Mouse (Mus musculus) brain, embryonic 14.5 days (tissue): ENCODE results near the gene Taf10.

ENCODE experiments used
- CTCF ChIP-seq: fragments of 200-500 bp; IDR thresholded peaks from 2 replicates; pipeline ENCODE4 v1.5.1; 2012; ENCODE audit warnings: inconsistent platforms, mild to moderate bottlenecking, moderate library complexity, borderline replicate concordance; ENCODE audit not compliant: insufficient read depth, insufficient read length; ENCODE audit errors: extremely low read depth
- POLR2A ChIP-seq: fragments of 200-500 bp; IDR thresholded peaks from 2 replicates; pipeline ENCODE4 v1.6.1; 2012; ENCODE audit warnings: mild to moderate bottlenecking, inconsistent platforms, borderline replicate concordance; ENCODE audit not compliant: poor library complexity, insufficient read depth, insufficient read length, severe bottlenecking; ENCODE audit errors: extremely low read depth

DNA sequence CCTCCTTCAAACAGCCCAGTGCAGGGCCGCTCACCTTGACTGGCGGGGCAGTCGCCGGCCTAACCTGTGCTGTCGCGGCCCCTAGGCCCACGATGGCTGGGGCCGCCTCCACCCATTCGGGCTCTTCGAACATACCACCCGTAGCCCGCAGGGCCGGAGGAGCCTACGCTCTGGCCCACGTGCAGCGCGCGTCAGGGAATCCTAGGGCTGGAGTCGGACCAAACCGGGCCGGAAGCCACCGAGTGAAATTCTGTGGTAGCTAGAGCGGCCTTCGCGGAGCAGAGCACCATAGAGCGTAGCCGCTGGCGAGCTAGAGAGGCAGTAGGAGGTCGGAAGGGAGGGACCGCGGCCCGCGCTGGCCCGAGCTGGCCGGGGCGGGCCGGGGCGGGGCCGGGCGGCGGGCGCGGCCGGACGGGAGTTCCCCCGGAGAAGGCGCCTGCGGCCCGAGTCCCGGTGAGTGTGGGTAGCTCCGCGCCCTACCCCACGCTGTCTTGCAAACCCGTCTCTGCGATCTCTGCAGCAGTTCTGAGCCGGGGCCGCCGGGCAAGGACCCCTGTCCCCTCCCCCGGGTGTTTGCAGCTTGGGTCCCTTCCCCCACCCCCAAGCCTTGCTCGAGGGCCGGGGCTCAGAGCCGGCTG lies 7.8 kb downstream of the Taf10 start, which contains the start of gene Ilk:
- peak; percentile 52; the same call in 1 of the 2 replicates for TF ChIP-seq POLR2A
- TF ChIP-seq CTCF = no peak
